Mouse (Mus musculus): ENCODE measurements at regions not wholly inside any gene's neighbourhood (a gene's known extent, or its start where the extent isn't known, plus 50 kb on each side); places are given as distances from the start of the nearest gene placed in this dataset.

DNA sequence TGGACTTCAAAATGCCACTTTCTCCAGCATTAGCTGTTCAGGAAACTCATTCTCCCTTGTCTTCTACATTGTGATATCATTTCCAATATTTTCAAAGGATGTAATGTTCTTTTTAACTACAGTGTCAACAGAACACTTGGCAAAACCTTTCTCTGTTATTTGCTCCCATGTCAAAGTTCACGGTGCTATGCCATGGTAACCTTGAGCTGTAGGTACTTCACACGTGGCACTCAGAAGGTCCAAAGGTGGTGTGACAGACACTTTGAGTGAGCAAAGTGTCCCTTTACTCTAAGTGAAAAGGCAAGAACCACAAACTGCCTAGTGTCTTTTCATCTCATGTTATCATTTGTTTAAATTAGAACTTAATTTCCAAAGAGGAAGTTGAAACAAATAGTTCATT is 53.3 kb upstream of the Tram2 start:
- TF ChIP-seq POLR2A (IDR thresholded peaks at IDR 0.05; ENCODE audit: insufficient read depth, low read depth, low read length) (no peak), CTCF (IDR thresholded peaks at IDR 0.05) (no peak)
